Mouse (Mus musculus) testis, adult 2 months (tissue): Measurements from ENCODE around the gene Ttc38.

Source experiments
- CTCF ChIP-seq: fragments of 200-500 bp; IDR thresholded peaks from 2 replicates; pipeline ENCODE4 v1.5.1; 2012; ENCODE audit warnings: low read depth, mild to moderate bottlenecking, inconsistent platforms, low read length, moderate library complexity; ENCODE audit not compliant: control insufficient read depth, insufficient read depth, insufficient replicate concordance
- POLR2A ChIP-seq: fragments of 200-500 bp; IDR thresholded peaks from 2 replicates; pipeline ENCODE4 v1.6.1; 2012; ENCODE audit warnings: low read depth, mild to moderate bottlenecking, inconsistent platforms, low read length, moderate library complexity; ENCODE audit not compliant: control insufficient read depth

GRCm38 (mm10) chr15:85879498-85879895 is 47.4 kb downstream of the Ttc38 start:
- TF ChIP-seq CTCF (no peak), POLR2A (no peak)
